Mouse (Mus musculus) CH12.LX (cell line): Measurements from ENCODE around the gene Slc16a13. TPM values are rescaled to one million over a fixed set of nuclear protein-coding genes. Genes with fewer than 3 reads are reported as not detected.
A peak's percentile ranks its signal among the peaks of the same experiment; 100 is the strongest.

Experiments
- DNase-seq: peaks from one replicate; pipeline ENCODE4 v3.0.0-alpha.2; 2013; ENCODE audit errors: extremely low read depth
- H3K27ac ChIP-seq: 2 replicates; pipeline ENCODE4 v1.5.1; 2012; ENCODE audit warnings: low read depth, mild to moderate bottlenecking, control low read depth, moderate library complexity; ENCODE audit not compliant: insufficient read depth
- H3K27me3 ChIP-seq: replicated peaks from 2 replicates; pipeline ENCODE3; 2012; ENCODE audit warnings: inconsistent platforms
- H3K36me3 ChIP-seq, 2 experiments: replicated peaks in 1 of 2; 2 replicates each; pipeline versions ENCODE3 to v1.6.1; 2012; ENCODE audit warnings: inconsistent platforms in 1 of 2, low read length in 1 of 2, mild to moderate bottlenecking in 1 of 2, mixed read lengths in 1 of 2, moderate library complexity in 1 of 2; ENCODE audit not compliant: control insufficient read depth in 1 of 2, insufficient read depth in 1 of 2
- H3K4me1 ChIP-seq, 2 experiments: 2 replicates each; pipeline ENCODE4 v1.6.1; 2012; ENCODE audit warnings: inconsistent platforms in 1 of 2, moderate library complexity in 1 of 2; ENCODE audit not compliant: insufficient read depth in 2 of 2, control insufficient read depth in 1 of 2
- H3K4me2 ChIP-seq: 2 replicates; pipeline ENCODE4 v1.6.1; 2012; ENCODE audit warnings: low read depth, mild to moderate bottlenecking, control low read depth; ENCODE audit not compliant: poor library complexity, insufficient read depth, severe bottlenecking
- H3K4me3 ChIP-seq, 3 experiments: fragments of 150-350 bp in 1 of 3; sonication (generic) in 1 of 3; replicated peaks in 1 of 3; 2 replicates each; pipeline versions ENCODE3 to v1.5.1; 2011 to 2012; ENCODE audit warnings: low read depth in 2 of 3, low read length in 2 of 3, mild to moderate bottlenecking in 2 of 3, moderate library complexity in 2 of 3, control low read depth in 1 of 3, improper control_type of control experiment in 1 of 3, inconsistent platforms in 1 of 3, mixed read lengths in 1 of 3; ENCODE audit not compliant: poor library complexity in 1 of 3
- H3K79me2 ChIP-seq: replicated peaks from 2 replicates; pipeline ENCODE4 v1.6.1; 2012; ENCODE audit warnings: mild to moderate bottlenecking, moderate library complexity; ENCODE audit not compliant: control insufficient read depth, poor library complexity, insufficient read depth, severe bottlenecking; ENCODE audit errors: extremely low read depth
- H3K9ac ChIP-seq: 2 replicates; pipeline ENCODE4 v1.6.1; 2012; ENCODE audit warnings: low read depth, mild to moderate bottlenecking, control low read depth, moderate library complexity; ENCODE audit not compliant: insufficient read depth
- H3K9me3 ChIP-seq: replicated peaks from 2 replicates; pipeline ENCODE3; 2012; ENCODE audit warnings: low read length, inconsistent platforms, mixed read lengths
- BHLHE40 ChIP-seq: IDR thresholded peaks from 2 replicates; pipeline ENCODE4 v1.6.1; 2011; ENCODE audit warnings: mild to moderate bottlenecking, low read depth, low read length, improper control_type of control experiment
- CHD1 ChIP-seq: IDR thresholded peaks from 2 replicates; pipeline ENCODE4 v1.6.1; 2012; ENCODE audit warnings: low read depth, low read length, improper control_type of control experiment, inconsistent platforms
- CHD2 ChIP-seq: IDR thresholded peaks from 2 replicates; pipeline ENCODE4 v1.6.1; 2011; ENCODE audit warnings: low read length, improper control_type of control experiment
- CTCF ChIP-seq, 2 experiments: IDR thresholded peaks in 1 of 2; conservative IDR thresholded peaks in 1 of 2; 2 replicates each; pipeline ENCODE4 v1.5.1; 2011 to 2012; ENCODE audit warnings: low read depth in 2 of 2, low read length in 2 of 2, improper control_type of control experiment in 1 of 2, inconsistent platforms in 1 of 2, mild to moderate bottlenecking in 1 of 2, moderate library complexity in 1 of 2
- E2F4 ChIP-seq: IDR thresholded peaks from 2 replicates; pipeline ENCODE4 v1.6.1; 2011; ENCODE audit warnings: low read depth, low read length, improper control_type of control experiment; ENCODE audit not compliant: insufficient replicate concordance
- ELF1 ChIP-seq: IDR thresholded peaks from 2 replicates; pipeline ENCODE4 v1.6.1; 2014; ENCODE audit warnings: low read depth, mild to moderate bottlenecking, inconsistent platforms, low read length, improper control_type of control experiment
- ETS1 ChIP-seq: conservative IDR thresholded peaks from 2 replicates; pipeline ENCODE4 v1.6.1; 2012; ENCODE audit warnings: low read depth, mild to moderate bottlenecking, inconsistent platforms, low read length, improper control_type of control experiment, moderate library complexity
- IRF4 ChIP-seq: IDR thresholded peaks from 2 replicates; pipeline ENCODE4 v1.6.1; 2014; ENCODE audit warnings: low read depth, mild to moderate bottlenecking, inconsistent platforms, low read length, improper control_type of control experiment
- JUN ChIP-seq: IDR thresholded peaks from 2 replicates; pipeline ENCODE4 v1.6.1; 2011; ENCODE audit warnings: low read depth, mild to moderate bottlenecking, low read length, improper control_type of control experiment, moderate library complexity; ENCODE audit not compliant: insufficient read depth
- KAT2A ChIP-seq: IDR thresholded peaks from 2 replicates; pipeline ENCODE4 v1.6.1; 2012; ENCODE audit warnings: low read length, improper control_type of control experiment, inconsistent platforms; ENCODE audit not compliant: insufficient replicate concordance
- MAFK ChIP-seq: IDR thresholded peaks from 2 replicates; pipeline ENCODE4 v1.6.1; 2011; ENCODE audit warnings: low read length, improper control_type of control experiment; ENCODE audit not compliant: insufficient replicate concordance
- NRF1 ChIP-seq: IDR thresholded peaks from 2 replicates; pipeline ENCODE4 v1.6.1; 2014; ENCODE audit warnings: low read depth, mild to moderate bottlenecking, inconsistent platforms, low read length, improper control_type of control experiment, moderate library complexity
- RAD21 ChIP-seq: IDR thresholded peaks from 2 replicates; pipeline ENCODE4 v1.6.1; 2011; ENCODE audit warnings: low read depth, mild to moderate bottlenecking, low read length, improper control_type of control experiment, moderate library complexity
- RCOR1 ChIP-seq: conservative IDR thresholded peaks from 2 replicates; pipeline ENCODE4 v1.6.1; 2012; ENCODE audit warnings: low read depth, mild to moderate bottlenecking, inconsistent platforms, low read length, improper control_type of control experiment
- SMC3 ChIP-seq: IDR thresholded peaks from 2 replicates; pipeline ENCODE4 v1.6.1; 2011; ENCODE audit warnings: low read depth, low read length, improper control_type of control experiment
- TBP ChIP-seq: conservative IDR thresholded peaks from 2 replicates; pipeline ENCODE4 v1.6.1; 2011; ENCODE audit warnings: low read depth, low read length, improper control_type of control experiment
- ZMIZ1 ChIP-seq: IDR thresholded peaks from 2 replicates; pipeline ENCODE4 v1.6.1; 2012; ENCODE audit warnings: low read depth, mild to moderate bottlenecking, inconsistent platforms, low read length, improper control_type of control experiment
- dilution Hi-C: fragments of 300-500 bp; cut with MboI; formaldehyde crosslinking; loops from 2 replicates; pipeline ENCODE4 v1.14.3; 2020; ENCODE audit warnings: low sequenced_read_pairs; ENCODE audit not compliant: extremely low pct_unique_long_range_greater_than_20kb, extremely low pct_ligation_motif_present
- in situ Hi-C: fragments of 300-500 bp; cut with MboI; formaldehyde crosslinking; loops from 3 replicates; pipeline ENCODE4 v1.14.3; 2019; ENCODE audit warnings: low sequenced_read_pairs, low pct_ligation_motif_present, low pct_unique_long_range_greater_than_20kb, mixed read lengths
- polyA plus RNA-seq: library from polyadenylated mRNA; unstranded; fragments of >175 nt; gene quantifications from 2 replicates; pipeline ENCODE4 v1.2.1, GENCODE M21; 2012; ENCODE audit warnings: low read depth; ENCODE audit not compliant: insufficient read length
- total RNA-seq, 2 experiments: library from RNA; depleted of rRNA; stranded (reverse); fragments of 300-350 nt in 1 of 2; fragments of >200 nt in 1 of 2; gene quantifications; 2 replicates each; pipeline ENCODE4 v1.2.3; 2012 to 2014

Gene Slc16a13
- total and polyA plus RNA-seq, 3 experiments: 8.4 to 19.0 (median 12.0) TPM

DNA sequence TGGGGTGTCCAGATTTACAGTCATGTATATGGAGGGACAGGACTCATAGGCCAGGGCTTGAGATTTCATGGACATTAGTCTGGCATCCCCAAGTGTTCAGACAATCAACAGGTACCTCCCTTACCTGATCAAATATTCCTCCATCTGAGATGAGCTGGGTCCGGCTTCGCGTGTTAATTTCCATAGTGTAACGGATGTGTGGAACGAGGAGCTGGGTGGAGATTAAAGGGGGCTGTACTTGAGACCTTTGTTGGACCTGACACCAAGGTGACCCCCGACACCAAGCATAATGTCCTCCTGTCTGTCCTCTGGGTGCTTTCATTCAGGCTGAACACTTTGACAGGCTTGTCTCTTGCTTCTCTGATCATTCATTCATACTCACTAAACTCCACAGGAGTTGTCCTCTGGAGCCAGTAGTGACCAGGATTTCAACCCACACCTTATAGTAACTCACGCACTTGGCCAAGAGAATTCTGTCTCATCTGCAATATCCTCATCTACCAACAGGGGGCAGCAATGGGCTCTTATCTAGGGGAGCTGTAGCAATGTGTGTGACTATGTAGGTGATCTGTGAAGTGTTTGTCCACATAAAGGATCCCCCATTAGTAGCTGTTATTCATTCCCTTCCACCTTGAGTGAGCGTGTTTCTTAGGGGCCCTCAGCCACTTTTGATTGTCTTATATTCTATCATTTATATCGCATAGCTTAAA, 26.4 kb upstream of the Slc16a13 start:
- in situ Hi-C loops (loop anchor here (5.0 to 25.0 kb wide), 3 partner anchors 70 to 515 kb away; partner anchors contain the start of genes 4930544D05Rik, Chrne and Zfp3), dilution Hi-C loops (no loop called here)
- H3K9me3 ChIP-seq: no peaks in the 10 kb centered on the region
- H3K9ac ChIP-seq: no peak overlapping the region
- TF ChIP-seq MAFK (no peak), CTCF (conservative IDR thresholded peaks at IDR 0.05 in 1 of 2, IDR thresholded peaks at IDR 0.05 in 1 of 2; ENCODE audit: low read depth in 2 of 2, low read length in 2 of 2) (peak; percentile 87 to 98), RAD21 (peak; percentile 59), CHD2 (no peak), SMC3 (peak; percentile 70), KAT2A (no peak), NRF1 (no peak)
- H3K27me3 ChIP-seq: peaks cover 78% of the 10 kb centered on the region
- no peak overlapping the region for H3K4me2 ChIP-seq
- no peaks in the 10 kb centered on the region for H3K79me2 ChIP-seq
- H3K36me3 ChIP-seq: no peaks in the 10 kb centered on the region
- H3K4me1 ChIP-seq: no peaks in the 10 kb centered on the region
- no peak overlapping the region for H3K27ac ChIP-seq
- DNase-seq: peak; percentile 82
- H3K4me3 ChIP-seq: no peak overlapping the region

DNA sequence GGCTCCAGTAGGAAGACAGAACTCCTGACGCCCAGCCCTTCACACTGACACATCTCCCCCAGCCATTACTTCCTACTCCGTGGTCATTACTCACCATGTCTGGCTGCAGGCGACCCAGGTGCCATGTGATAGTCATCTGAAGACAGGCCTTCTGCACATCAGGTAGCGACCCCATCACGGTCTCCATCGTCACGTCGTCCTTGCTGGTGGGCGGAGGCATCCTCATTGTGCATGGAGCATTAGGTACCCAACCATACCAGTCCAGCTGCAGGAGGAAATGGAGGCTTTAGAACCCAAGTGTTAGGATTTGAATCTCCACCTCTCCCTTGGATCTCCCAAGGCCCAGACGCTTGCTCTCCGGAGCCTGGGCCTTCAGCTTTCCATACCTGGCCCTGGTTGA, 21.7 kb upstream of the Slc16a13 start:
- Histone ChIP-seq H3K27me3 (peaks cover 33% of the 10 kb centered on the region), H3K27ac (no peak overlapping the region), H3K4me1 (peaks cover 0 to 9% of the 10 kb centered on the region in 2 experiments; a peak in 2 of 4 replicates), H3K4me3 (no peak overlapping the region), H3K4me2 (no peak overlapping the region), H3K79me2 (peaks cover 12% of the 10 kb centered on the region), H3K9ac (no peak overlapping the region), H3K36me3 (no peaks in the 10 kb centered on the region), H3K9me3 (no peaks in the 10 kb centered on the region)
- in situ Hi-C loops: loop anchor here (25.0 kb wide), 2 partner anchors 370 to 520 kb away; partner anchors contain the start of genes 4930544D05Rik, Chrne and Zfp3
- dilution Hi-C loops: no loop called here
- DNase-seq: no peak
- TF ChIP-seq JUN (no peak), IRF4 (no peak), ZMIZ1 (no peak), CTCF (conservative IDR thresholded peaks at IDR 0.05 in 1 of 2, IDR thresholded peaks at IDR 0.05 in 1 of 2; ENCODE audit: low read depth in 2 of 2, low read length in 2 of 2) (no peak), ELF1 (no peak), SMC3 (no peak), CHD2 (no peak), E2F4 (no peak), RCOR1 (no peak), TBP (no peak), ETS1 (no peak), CHD1 (no peak), BHLHE40 (no peak)
